Mouse (Mus musculus): ENCODE measurements around the gene Il1r1.

- TF ChIP-seq CTCF (IDR thresholded peaks at IDR 0.05; ENCODE audit: low read depth, low read length): no peak
- no peak for TF ChIP-seq GATA1 (IDR thresholded peaks at IDR 0.05; ENCODE audit: borderline replicate concordance, low read length)
- TF ChIP-seq POLR2AphosphoS5 (IDR thresholded peaks at IDR 0.05; ENCODE audit: insufficient replicate concordance, low read depth, low read length): no peak
- no peak for TF ChIP-seq TAL1 (conservative IDR thresholded peaks at IDR 0.05; ENCODE audit: low read depth, low read length)
These were observed 15.6 kb downstream of the Il1r1 start for GRCm38 (mm10) chr1:40240353-40241092.
